Mouse (Mus musculus): ENCODE measurements at regions not wholly inside any gene's neighbourhood (a gene's known extent, or its start where the extent isn't known, plus 50 kb on each side); places are given as distances from the start of the nearest gene placed in this dataset.

DNA sequence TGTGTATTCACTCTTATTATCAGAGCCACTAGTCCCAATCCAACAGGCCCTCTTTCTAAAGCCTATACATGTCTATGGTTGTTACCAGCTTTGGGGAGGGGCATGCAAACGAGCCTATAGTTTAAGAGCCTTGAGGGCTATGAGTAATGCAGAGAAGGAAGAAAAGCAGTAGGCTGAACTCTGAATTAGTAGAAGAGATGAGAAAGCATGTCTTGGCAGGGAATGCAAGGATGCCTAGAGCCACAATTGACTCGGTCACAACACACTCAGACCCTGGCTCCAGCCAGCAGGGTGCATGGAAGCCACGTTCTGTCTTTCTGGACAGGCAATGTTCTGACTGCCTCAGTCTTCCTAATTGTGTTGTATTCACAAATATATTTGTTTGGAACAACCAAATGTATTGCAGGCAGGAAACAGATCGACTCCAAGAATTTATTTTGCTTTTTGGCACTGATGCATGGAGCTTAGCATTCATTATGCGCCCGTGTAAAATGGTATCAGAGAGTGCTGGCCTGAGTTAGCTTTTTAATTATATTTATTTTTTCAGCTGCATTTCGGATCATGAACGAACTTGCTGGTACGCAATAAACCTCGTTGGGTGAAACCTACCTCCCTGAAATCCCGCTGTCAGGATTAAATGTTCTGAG lies 110.2 kb downstream of the Rybp start:
- no peak for DNase-seq (ENCODE audit: low read depth, low spot score)

GRCm38 (mm10) chr6:100170711-100171348 lies 116.5 kb downstream of the Rybp start:
- peak; percentile 88 for DNase-seq (ENCODE audit: low read depth, low spot score)

DNA sequence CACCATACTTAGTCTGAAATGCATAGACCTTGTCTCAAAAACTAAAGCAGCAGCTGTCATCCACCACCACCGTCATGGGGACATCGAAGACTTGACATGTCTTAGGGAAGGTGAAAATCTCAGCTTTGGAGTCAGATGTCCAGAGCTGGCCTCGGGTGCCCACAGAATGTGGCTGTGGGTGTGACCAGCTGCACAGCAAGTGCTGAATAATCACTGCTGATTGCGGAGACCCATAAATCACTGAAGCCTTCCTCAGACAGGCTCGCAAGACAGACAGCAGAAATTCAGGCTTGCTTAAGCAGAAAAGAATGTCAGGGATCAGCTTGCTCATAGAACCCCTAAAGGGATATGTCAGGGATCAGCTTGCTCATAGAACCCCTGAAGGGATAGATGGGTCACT lies 120.0 kb downstream of the Rybp start:
- DNase-seq (ENCODE audit: low read depth, low spot score): no peak

DNA sequence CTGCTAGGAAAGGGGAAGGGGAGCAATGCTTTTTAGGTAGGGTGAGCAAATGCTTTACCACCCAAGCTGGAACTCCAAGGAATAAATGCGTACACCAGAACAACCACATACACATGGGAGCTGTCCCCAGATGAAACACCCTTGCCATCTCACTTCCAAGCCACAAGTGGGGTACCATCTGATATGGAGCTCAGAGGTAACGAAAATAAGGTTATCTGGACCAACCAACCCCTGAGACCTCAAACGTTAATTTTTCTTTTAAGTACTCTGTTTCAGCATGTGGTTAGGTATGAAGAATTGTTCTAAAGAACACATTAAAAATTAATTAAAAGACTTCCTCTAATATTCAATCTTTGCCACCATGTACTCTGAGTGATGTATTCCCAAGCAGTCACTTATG lies 121.5 kb downstream of the Rybp start:
- no peak for DNase-seq (ENCODE audit: low read depth, low spot score)

DNA sequence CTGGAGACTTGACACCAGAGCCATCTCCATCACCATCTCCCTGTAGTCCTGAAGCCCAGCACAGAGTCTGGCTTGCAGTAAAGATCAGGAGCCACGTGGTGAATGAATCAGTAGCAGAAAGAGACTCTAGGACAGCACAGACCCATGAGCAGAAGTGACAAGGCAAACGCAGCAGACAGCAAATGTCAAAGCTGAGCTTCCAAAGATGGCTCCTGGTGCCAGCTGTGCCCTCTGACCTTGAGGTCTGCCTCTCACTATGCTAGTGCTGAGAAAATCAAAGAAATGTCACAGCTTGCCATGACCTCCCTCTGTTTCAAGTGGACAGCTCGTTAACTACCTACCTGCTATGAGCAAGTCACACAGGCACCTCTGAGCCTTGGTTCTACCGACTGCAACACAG lies 123.1 kb downstream of the Rybp start:
- DNase-seq (ENCODE audit: low read depth, low spot score): no peak

GRCm38 (mm10) chr6:100163814-100164130 lies 123.5 kb downstream of the Rybp start:
- no peak for DNase-seq (ENCODE audit: low read depth, low spot score)

GRCm38 (mm10) chr6:100162961-100163813 lies 124.1 kb downstream of the Rybp start:
- DNase-seq (ENCODE audit: low read depth, low spot score): peak; percentile 97

DNA sequence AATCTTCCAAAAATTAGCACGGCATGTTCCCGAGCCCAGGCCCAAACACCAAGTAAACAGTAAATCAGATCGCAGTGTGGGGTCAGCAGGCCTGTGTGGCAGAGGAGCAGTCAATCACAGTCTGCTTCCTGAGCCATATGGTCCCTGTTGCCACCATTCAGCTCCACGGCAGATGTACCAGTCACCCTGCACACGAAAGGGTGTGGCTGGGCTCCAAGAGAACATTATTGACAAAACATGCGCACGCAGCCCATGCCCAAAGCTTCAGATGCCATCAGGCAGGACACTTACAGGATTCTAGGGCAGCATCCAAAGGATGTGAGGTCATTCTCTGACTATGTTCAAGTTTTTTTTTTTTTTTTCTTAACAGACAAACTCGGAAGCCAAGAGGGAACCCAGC lies 126.6 kb downstream of the Rybp start:
- DNase-seq (ENCODE audit: low read depth, low spot score): no peak

DNA sequence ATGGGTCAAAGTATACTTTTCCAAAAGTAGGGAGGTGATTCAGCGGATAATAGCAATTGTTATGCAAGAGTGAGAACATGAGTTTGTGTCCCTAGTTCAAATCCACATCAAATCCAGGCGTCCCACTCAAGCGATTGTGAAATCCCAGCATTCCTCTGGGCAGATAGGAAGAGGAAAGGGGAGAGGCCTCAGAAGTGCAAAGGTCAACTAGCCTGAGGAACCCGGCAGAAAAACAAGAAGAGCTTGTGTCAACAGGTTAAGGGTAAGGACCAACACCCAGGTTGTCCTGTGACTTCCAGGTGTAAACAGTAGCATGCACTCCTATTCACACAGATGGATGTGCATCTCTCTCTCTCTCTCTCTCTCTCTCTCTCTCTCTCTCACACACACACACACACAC lies 127.5 kb downstream of the Rybp start:
- DNase-seq (ENCODE audit: low read depth, low spot score): no peak

DNA sequence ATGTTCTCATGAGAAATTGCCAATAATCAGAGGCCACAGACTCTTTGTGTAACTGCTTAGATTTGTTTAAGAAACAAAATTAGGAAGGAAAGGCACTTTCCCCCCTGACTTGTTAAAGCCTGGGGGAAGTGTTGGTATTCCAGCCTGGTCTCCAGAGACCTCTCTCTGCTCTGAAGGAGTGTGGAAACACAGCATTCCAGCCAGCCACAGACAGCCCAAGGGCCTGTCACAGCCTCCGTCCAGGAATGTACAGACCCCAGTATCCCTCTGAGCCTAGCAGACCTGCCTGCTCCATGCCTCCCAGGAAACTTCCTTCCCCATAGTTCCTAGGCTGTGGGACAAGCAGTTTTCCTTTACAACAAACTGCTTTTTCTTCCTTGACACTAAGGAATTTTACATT lies 128.0 kb downstream of the Rybp start:
- no peak for DNase-seq (ENCODE audit: low read depth, low spot score)

DNA sequence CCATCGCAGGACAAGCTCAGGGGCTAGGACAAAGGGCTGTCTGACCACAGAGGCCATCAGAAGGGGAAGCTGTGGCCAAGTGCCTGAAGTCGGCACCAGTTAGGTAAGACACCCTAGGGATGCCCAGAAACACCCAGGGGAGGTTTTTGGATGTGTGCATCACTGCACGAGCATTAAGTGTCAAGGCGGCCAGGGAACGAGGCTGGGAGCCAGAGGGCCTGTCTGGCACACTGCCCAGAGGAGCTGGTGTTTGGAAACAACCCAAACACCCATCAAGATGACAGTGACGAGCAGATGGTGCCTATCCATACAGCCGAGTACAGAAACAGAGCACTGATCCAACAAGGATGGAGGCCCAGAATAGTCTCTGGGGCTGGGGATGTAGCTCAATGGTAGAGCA lies 130.0 kb downstream of the Rybp start:
- DNase-seq (ENCODE audit: low read depth, low spot score): peak; percentile 59

DNA sequence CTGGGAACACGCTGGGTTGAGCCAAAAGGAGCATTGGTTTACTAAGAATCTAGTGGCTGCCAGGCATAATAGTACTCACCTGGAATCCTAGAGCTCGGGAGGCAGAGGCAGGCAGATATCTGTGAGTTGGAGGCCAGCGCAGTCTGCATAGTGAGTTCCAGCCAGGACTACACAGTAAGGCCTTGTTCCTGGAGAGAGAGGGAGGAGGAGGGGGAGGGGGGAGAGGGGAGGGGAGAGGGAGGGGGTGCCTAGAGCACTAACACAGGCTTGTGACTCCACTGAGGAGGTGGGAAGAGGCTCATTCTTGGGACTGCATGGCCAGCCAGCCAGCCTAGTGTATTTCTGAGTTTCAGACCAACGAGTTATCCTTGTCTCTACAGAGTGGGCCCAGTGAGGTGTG lies 131.1 kb downstream of the Rybp start:
- no peak for DNase-seq (ENCODE audit: low read depth, low spot score)

GRCm38 (mm10) chr6:100155676-100156075 lies 131.6 kb downstream of the Rybp start:
- DNase-seq (ENCODE audit: low read depth, low spot score): no peak

DNA sequence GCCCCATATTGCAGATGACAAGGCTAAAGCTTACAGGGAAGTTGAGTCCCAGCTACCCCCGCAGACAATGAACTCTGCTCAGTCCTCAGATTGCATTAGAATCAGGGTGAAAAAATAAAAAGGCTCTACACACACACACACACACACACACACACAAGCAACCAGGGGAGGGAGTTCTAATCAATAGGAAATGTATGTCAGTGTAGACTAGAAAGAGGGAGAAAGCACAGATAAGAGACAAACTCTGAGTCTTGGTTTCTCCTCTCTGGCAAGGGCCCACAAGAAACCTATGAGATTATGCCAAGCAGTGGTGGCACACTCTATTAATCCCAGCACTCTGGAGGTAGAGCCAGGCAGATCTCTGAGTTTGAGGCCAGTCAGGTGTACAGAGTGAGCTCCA lies 135.8 kb downstream of the Rybp start:
- DNase-seq (ENCODE audit: low read depth, low spot score): no peak

DNA sequence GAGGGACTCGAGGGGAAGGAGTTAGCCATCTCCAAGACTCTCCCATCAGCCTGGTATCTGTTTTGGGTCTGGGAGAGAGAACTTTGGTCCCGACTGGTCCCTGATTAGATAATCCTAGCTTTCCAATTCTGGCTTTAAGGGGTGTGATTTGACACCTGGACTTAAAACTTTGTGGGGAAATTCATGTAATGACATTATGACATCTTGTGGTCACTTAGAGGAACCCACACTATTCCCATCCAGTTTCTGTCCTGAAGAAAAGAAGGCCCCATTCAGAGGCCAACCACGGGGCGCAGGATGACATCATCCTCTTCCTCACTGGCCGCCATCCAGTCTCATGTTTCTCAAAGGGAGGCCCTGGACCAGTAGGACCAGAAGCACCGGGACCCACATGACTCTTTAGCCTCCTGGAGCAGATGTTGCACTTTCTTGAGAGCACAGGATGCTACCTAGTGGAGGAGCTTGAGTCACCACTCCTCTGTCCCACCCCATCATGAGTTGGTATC lies 136.5 kb downstream of the Rybp start:
- no peak for DNase-seq (ENCODE audit: low read depth, low spot score)

DNA sequence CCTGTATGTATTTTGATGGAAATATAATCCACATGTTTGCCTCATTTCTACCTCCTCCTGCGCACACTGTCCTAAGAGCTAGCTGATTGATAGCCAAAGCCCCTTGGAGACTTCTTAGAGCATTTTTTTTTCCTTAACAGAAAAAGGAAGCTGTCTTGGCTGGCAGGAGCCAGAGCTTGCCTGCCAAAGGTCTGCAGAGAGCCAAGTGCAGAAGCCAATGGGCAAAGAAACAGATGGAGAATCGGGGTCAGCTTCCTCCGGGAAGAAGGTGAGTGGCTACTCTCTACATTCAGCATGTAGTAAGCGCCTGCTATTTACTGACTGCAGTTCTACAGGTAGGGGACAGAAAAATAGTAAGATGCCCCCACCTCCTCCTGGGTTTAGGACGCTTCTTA lies 137.8 kb downstream of the Rybp start:
- DNase-seq (ENCODE audit: low read depth, low spot score): peak; percentile 90

DNA sequence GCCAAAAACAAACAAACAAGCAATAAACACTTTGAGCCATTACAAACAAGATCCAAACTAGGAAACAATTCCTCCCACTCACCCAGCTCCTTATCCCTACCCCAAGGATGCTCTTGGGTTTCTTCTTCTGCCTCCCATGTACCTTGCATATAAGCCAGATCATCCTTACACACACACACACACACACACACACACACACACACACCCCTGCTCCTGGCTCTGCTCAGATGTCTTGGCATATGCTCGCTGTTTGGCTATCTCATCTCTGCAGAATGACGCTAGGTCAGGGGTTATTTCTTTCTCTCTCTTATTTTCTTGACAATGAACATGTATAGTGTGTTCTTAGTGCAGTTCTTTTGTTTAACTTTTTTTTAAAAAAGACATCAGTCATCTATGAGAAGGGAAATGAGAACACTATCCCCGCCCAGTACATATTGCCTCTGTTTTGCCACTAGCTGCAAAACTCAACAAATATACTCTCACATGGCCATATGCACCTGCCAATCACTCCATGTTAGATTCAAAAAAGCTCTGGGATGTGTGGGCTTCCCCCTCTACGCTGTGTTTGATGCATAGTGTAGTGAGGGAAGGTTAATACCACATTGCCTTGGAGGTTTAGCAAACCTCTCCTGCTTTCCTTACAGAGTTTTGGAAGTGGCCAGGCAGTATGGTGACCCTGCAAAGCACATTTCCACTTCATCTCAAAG lies 138.4 kb downstream of the Rybp start:
- DNase-seq (ENCODE audit: low read depth, low spot score): no peak

DNA sequence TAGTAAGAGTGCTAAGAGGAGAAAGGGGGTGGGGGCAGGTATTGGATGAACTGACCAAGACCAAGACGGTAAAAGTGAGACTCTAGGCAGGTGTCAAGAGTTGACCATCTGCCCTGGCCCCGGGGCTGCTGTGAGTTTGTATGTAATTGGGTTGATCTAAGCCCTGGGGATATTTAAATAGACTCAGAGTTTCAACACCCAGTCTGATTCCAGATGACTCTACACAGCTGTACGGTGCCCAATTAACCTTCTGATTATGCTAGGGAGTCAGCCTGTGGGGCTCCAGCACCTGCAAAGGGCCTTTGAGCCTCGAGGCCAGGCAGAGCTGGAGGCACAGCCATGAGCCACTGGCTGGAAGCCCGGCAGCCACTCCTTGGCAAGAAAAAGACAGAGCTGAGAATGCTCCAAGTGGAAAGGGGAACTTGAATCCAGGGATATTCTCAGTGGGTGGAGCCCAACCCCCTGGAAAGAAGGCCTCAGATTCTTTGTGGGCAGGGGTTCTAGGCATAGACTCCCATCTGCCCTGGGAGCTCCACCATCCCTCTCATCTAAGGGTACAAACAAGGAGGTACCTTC lies 140.8 kb downstream of the Rybp start:
- DNase-seq (ENCODE audit: low read depth, low spot score): no peak

- DNase-seq (ENCODE audit: low read depth, low spot score): no peak
Measured at GRCm38 (mm10) chr6:100145869-100146268, 141.4 kb downstream of the Rybp start.

DNA sequence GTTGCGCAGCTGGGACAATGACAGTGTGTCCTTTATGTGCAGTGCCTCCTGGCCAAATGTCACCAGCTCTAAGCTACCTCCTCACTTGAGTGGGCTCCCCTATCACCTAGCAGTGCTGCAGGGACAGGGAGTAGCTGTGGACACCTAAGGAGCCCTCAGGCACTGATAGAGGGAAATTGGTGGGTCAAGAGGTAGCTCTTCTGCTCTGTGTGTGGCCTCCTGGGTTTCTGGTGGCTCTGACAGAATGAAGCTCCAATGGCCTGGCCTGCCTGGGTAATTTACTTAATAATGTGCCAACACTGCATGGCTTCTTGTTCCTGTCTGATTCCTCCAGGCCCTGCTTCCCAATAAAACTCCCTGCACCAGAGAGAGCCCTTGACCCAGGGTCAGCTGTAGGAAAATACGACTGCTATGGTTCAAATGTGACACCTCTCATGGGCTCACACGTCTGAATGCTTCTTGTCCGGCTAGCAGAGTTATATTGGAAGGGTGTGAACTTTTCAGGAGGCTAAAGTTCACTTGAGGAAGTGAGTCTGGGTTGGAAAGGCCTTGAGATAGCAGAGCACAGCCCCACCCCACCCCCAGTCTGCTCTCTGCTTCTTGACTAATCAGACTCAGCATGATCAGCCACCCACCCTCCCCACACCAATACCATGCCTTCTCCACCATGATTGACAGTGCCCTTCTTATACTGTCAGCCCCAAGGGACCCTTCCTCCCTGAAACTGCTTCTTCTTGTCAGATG lies 142.6 kb downstream of the Rybp start:
- no peak for DNase-seq (ENCODE audit: low read depth, low spot score)
